Mouse (Mus musculus) testis, adult 2 months (tissue): ENCODE measurements around the gene Tsnax.

Experiments
- CTCF ChIP-seq: fragments of 200-500 bp; IDR thresholded peaks from 2 replicates; pipeline ENCODE4 v1.5.1; 2012; ENCODE audit warnings: low read depth, mild to moderate bottlenecking, inconsistent platforms, low read length, moderate library complexity; ENCODE audit not compliant: control insufficient read depth, insufficient read depth, insufficient replicate concordance
- POLR2A ChIP-seq: fragments of 200-500 bp; IDR thresholded peaks from 2 replicates; pipeline ENCODE4 v1.6.1; 2012; ENCODE audit warnings: low read depth, mild to moderate bottlenecking, inconsistent platforms, low read length, moderate library complexity; ENCODE audit not compliant: control insufficient read depth

DNA sequence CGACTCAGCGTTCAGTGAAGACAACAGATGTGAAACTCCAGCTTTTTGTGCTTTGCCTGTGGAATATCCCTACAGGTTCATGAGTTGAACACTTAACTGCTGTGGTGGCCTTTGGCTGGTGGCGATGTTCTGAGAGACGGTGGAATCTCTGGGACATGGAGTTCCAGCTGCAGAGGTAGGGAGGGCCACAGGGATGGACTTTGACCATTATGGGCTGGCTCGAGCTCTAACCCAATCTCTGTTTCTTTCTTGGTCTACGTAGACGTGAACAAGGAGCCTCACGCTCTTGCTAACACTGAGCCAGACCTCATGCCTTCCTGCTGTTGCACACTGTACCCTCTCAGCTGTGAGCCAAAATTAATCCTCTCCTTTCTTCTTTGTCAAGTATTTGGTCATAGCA, 47.8 kb upstream of the Tsnax start:
- TF ChIP-seq POLR2A (no peak), CTCF (no peak)
